Mouse (Mus musculus): ENCODE data around the gene Slc15a3. TPM values are rescaled to one million over a fixed set of nuclear protein-coding genes. Genes with fewer than 3 reads are reported as not detected.

Slc15a3 gene
- total and polyA plus RNA-seq, 2 experiments from 2014 or later: 0.21 to 1.5 TPM

DNA sequence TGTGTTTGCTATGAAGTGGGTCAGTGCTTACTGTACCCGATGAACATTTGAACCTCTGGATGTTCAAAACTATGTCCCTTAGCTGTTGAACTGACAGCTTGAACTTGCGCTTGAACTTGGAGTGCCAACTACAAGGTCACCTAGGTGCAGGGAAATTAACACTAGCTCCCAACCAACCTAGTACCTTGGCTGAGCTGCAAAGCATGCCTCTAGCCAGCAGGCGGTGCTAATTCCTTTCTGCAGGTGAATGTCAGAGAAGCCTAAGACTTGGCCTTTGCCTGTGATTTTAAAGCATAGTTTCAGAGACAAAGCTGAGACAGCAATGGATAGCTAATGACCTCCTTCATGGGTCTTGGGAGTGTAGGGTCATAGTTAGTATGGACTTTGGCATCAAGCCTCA, 68.4 kb downstream of the Slc15a3 start:
- DNase-seq (ENCODE audit: low spot score) (peak; percentile 74), ATAC-seq (peak; percentile 52)
- Histone ChIP-seq H3K27me3 (ENCODE audit: insufficient read depth, low read length) (no peaks in the 10 kb centered on the region), H3K4me2 (ENCODE audit: low read depth, low read length) (no peak overlapping the region), H3K4me1 (ENCODE audit: insufficient read depth, low read length) (no peaks in the 10 kb centered on the region), H3K36me3 (ENCODE audit: insufficient read depth, low read length) (peaks cover 38% of the 10 kb centered on the region), H3K9me3 (ENCODE audit: low read length) (no peaks in the 10 kb centered on the region), H3K27ac (no peak overlapping the region), H3K4me3 (ENCODE audit: low read length) (no peak overlapping the region), H3K9ac (replicated peaks; ENCODE audit: low read length) (no peak overlapping the region)
- WGBS: 55% methylated on average over 3 of the region's 3 CpGs
- TF ChIP-seq CTCF (IDR thresholded peaks at IDR 0.05; ENCODE audit: low read depth): peak; percentile 88

Other genes starting within 250 kb of the Slc15a3 start
- gene Ddb1, start 234.4 kb upstream of the Slc15a3 start, total RNA-seq (2014; rRNA removed): 274 and 288 TPM in 2 replicates
- 144 and 146 TPM in 2 replicates for gene Ddb1, start 234.4 kb upstream of the Slc15a3 start, polyA plus RNA-seq (2015; fragmentation: Nextera tagmentation; extraction: Ambion mirVana)
- gene Tkfc, start 234.1 kb upstream of the Slc15a3 start, total RNA-seq (2014; rRNA removed): 10.3 and 18.2 TPM in 2 replicates
- gene Tkfc, start 234.1 kb upstream of the Slc15a3 start, polyA plus RNA-seq (2015; fragmentation: Nextera tagmentation; extraction: Ambion mirVana): 18.4 TPM in 2 replicates
- 1.3 and 7.0 TPM in 2 replicates for gene Vwce, start 205.5 kb upstream of the Slc15a3 start, total RNA-seq (2014; rRNA removed)
- gene Vwce, start 205.5 kb upstream of the Slc15a3 start, polyA plus RNA-seq (2015; fragmentation: Nextera tagmentation; extraction: Ambion mirVana): 1.5 and 1.7 TPM in 2 replicates
- not detected in 2 replicates for gene Pga5, start 161.7 kb upstream of the Slc15a3 start, total RNA-seq (2014; rRNA removed)
- gene Pga5, start 161.7 kb upstream of the Slc15a3 start, polyA plus RNA-seq (2015; fragmentation: Nextera tagmentation; extraction: Ambion mirVana): not detected in 2 replicates
- gene Vps37c, start 151.0 kb upstream of the Slc15a3 start, total RNA-seq (2014; rRNA removed): 29.8 and 30.7 TPM in 2 replicates
- 25.8 and 27.2 TPM in 2 replicates for gene Vps37c, start 151.0 kb upstream of the Slc15a3 start, polyA plus RNA-seq (2015; fragmentation: Nextera tagmentation; extraction: Ambion mirVana)
- 0.68 TPM in 1 of 2 replicates, not detected in the other for gene Cd5, start 100.7 kb upstream of the Slc15a3 start, total RNA-seq (2014; rRNA removed)
- 0.26 and 0.32 TPM in 2 replicates for gene Cd5, start 100.7 kb upstream of the Slc15a3 start, polyA plus RNA-seq (2015; fragmentation: Nextera tagmentation; extraction: Ambion mirVana)
- not detected in 2 replicates for gene Cd6, start 9.7 kb upstream of the Slc15a3 start, total RNA-seq (2014; rRNA removed)
- 0.08 TPM in 1 of 2 replicates, not detected in the other for gene Cd6, start 9.7 kb upstream of the Slc15a3 start, polyA plus RNA-seq (2015; fragmentation: Nextera tagmentation; extraction: Ambion mirVana)
- 358 and 359 TPM in 2 replicates for gene Tmem132a, start 30.2 kb downstream of the Slc15a3 start, total RNA-seq (2014; rRNA removed)
- 131 and 141 TPM in 2 replicates for gene Tmem132a, start 30.2 kb downstream of the Slc15a3 start, polyA plus RNA-seq (2015; fragmentation: Nextera tagmentation; extraction: Ambion mirVana)
- gene Tmem109, start 42.3 kb downstream of the Slc15a3 start, total RNA-seq (2014; rRNA removed): 25.3 and 27.9 TPM in 2 replicates
- 35.1 and 37.4 TPM in 2 replicates for gene Tmem109, start 42.3 kb downstream of the Slc15a3 start, polyA plus RNA-seq (2015; fragmentation: Nextera tagmentation; extraction: Ambion mirVana)
- gene Prpf19, start 55.5 kb downstream of the Slc15a3 start, total RNA-seq (2014; rRNA removed): 351 and 368 TPM in 2 replicates
- 37.5 and 40.3 TPM in 2 replicates for gene Prpf19, start 55.5 kb downstream of the Slc15a3 start, polyA plus RNA-seq (2015; fragmentation: Nextera tagmentation; extraction: Ambion mirVana)
- gene Zp1, start 80.9 kb downstream of the Slc15a3 start, total RNA-seq (2014; rRNA removed): 1.2 TPM in 1 of 2 replicates, not detected in the other
- gene Zp1, start 80.9 kb downstream of the Slc15a3 start, polyA plus RNA-seq (2015; fragmentation: Nextera tagmentation; extraction: Ambion mirVana): 0.50 and 0.60 TPM in 2 replicates
- 0.47 and 1.1 TPM in 2 replicates for gene Ptgdr2, start 97.4 kb downstream of the Slc15a3 start, total RNA-seq (2014; rRNA removed)
- 0.11 and 0.16 TPM in 2 replicates for gene Ptgdr2, start 97.4 kb downstream of the Slc15a3 start, polyA plus RNA-seq (2015; fragmentation: Nextera tagmentation; extraction: Ambion mirVana)
- 5.3 and 5.4 TPM in 2 replicates for gene Ccdc86, start 109.5 kb downstream of the Slc15a3 start, total RNA-seq (2014; rRNA removed)
- 14.2 and 15.1 TPM in 2 replicates for gene Ccdc86, start 109.5 kb downstream of the Slc15a3 start, polyA plus RNA-seq (2015; fragmentation: Nextera tagmentation; extraction: Ambion mirVana)
- gene Ms4a10, start 134.9 kb downstream of the Slc15a3 start, total RNA-seq (2014; rRNA removed): not detected in 2 replicates
- not detected in 2 replicates for gene Ms4a10, start 134.9 kb downstream of the Slc15a3 start, polyA plus RNA-seq (2015; fragmentation: Nextera tagmentation; extraction: Ambion mirVana)
- gene Ms4a15, start 153.5 kb downstream of the Slc15a3 start, total RNA-seq (2014; rRNA removed): not detected in 2 replicates
- not detected in 2 replicates for gene Ms4a15, start 153.5 kb downstream of the Slc15a3 start, polyA plus RNA-seq (2015; fragmentation: Nextera tagmentation; extraction: Ambion mirVana)
- not detected in 2 replicates for gene Ms4a18, start 178.3 kb downstream of the Slc15a3 start, total RNA-seq (2014; rRNA removed)
- gene Ms4a18, start 178.3 kb downstream of the Slc15a3 start, polyA plus RNA-seq (2015; fragmentation: Nextera tagmentation; extraction: Ambion mirVana): not detected in 2 replicates
- not detected in 2 replicates for gene Ms4a8a, start 241.4 kb downstream of the Slc15a3 start, total RNA-seq (2014; rRNA removed)
- not detected in 2 replicates for gene Ms4a8a, start 241.4 kb downstream of the Slc15a3 start, polyA plus RNA-seq (2015; fragmentation: Nextera tagmentation; extraction: Ambion mirVana)

All from hindbrain, postnatal 0 days (tissue).